Mouse (Mus musculus): ENCODE results near the gene Pde6d.
"Not testable (repeated sequence)": the region's sequence is repeated elsewhere in the genome, so short reads cannot be mapped to it uniquely, and the experiment has no call there.

Gene Pde6d

DNA sequence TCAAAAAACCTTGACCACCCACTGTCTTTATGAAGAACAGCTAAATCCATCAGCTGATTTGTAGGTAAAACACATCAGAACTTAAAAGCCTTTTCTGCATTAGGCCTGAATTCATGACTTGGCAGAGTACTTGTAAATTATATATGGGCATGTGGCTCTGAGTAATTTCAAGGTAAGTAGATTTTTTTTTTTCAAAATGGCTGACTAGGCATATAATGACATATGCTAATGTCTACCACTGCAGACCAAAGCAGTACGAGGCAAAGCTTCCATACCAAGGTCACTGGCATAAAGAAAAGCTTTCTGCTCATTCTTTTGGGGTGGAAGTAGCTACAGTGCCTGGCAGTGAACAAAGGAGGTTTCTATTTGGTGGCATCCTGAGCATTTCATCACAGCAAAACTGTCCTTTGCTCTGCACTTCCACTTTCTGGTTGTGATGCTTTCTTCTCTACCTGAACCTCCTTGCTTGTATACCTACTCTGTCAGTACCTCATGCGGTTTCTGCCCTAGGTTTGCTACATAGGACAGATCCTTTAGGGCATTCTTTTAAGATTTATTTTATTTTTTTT lies 13.1 kb downstream of the Pde6d start:
- no peak for DNase-seq (ENCODE audit: low spot score in 2 of 2)

GRCm38 (mm10) chr1:86568409-86568808 lies 14.0 kb downstream of the Pde6d start:
- no peak for DNase-seq (ENCODE audit: low spot score in 2 of 2)

DNA sequence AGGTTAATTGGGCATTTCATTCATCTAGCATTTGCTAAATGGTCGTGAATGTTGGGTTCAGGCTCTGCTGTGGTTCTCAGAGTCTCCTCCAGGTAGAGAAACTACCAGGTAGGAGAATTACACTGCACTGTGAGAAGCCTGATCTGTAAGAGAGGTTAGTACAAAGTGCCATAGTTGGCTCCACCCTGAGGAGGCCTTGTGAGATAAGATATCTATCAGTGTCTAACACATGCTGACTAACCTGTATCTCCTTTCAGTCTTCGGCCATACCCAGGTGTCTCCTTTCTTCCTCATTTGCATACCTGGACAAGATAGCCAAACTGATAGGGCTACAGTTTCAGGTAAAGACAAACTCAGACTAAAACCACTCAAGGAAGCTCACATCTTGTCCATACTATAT lies 19.8 kb downstream of the Pde6d start:
- no peak for DNase-seq (ENCODE audit: low spot score in 2 of 2)

- DNase-seq (ENCODE audit: low spot score in 2 of 2): no peak
These were observed 23.2 kb downstream of the Pde6d start for GRCm38 (mm10) chr1:86559232-86559631.

- DNase-seq (ENCODE audit: low spot score in 2 of 2): no peak
These were observed 24.6 kb downstream of the Pde6d start for GRCm38 (mm10) chr1:86557872-86558271.

DNA sequence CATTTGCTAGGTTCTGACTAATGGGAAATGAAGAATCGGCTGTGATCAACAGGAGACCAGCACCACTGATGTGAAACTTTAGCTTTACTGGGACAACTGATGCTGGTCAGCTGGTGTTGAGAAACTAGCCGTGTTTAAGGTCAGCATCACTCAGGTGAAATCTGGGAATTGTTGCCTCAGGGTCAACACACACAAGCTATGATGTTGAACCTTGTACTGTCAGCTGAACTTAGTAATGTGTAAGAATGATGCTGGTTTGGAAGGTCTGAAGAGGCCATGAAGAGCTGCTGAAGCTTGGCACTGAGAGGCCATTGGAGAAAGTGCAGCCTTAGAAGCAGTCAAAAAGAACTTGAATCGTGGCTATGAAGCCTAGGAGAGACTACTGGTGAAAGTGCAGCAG lies 26.8 kb downstream of the Pde6d start:
- DNase-seq (ENCODE audit: low spot score in 2 of 2): no peak

DNA sequence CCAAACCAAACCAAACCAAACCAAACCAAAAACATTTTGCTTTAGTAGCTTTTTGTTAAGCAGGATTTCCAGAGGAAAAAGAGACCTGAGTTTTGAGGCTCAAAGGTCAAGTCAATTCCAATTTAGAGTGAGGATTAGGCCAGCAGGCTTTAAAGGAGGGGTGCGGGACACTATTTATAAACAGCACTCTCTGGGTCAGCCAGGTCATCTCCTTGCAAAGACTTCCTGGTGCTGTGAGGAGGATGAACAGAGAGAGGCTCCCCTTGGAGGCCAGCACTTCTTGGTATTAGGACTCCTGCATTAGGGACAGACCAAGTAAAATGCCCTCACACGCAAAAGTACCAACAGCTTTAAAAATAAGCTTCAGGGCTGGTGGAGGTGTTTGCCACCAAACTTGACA lies 30.6 kb downstream of the Pde6d start:
- DNase-seq (ENCODE audit: low spot score in 2 of 2): no peak

DNA sequence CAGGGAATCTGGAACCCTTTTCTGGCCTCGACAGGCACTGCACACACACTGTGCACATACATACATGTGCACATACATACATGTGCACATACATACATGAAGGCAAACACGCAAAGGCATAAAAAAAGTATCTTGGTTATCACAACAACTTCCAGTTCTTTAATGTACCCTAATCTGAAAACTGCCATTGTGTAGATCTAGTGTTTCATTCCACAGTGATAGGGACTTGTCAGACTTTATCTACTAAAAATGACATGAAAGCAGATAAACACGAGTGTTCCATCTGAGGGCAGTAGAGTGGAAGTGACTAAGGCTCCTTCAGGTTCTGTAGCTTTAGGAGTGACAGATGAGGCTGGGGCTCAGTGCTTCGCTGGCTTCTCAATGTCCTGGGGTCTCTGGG lies 31.1 kb downstream of the Pde6d start:
- DNase-seq (ENCODE audit: low spot score in 2 of 2): no peak

- DNase-seq (ENCODE audit: low spot score in 2 of 2): no peak
These were observed 35.6 kb downstream of the Pde6d start for GRCm38 (mm10) chr1:86546797-86547196.

DNA sequence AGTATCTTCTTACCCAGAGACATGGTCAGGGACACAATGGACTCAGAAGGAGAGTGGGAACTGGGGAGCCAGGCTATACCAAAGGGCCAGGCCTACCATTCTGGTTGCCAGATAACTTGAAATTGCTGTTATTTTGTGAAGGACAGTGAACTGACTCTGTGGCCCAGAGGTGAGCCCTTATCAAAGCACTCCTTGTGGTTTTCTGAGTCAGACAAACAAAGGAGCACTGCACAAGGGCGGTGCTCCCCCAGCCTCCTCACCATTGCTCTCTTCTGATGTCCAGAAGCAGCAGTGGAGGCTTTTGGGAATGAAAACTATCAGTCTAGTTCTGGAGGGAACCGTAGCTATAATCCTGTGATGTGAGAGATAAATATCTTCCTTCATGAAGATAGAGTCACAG lies 39.8 kb downstream of the Pde6d start:
- DNase-seq (ENCODE audit: low spot score in 2 of 2): no peak

- not testable (repeated sequence) for DNase-seq (ENCODE audit: low spot score in 2 of 2)
These were observed 42.8 kb downstream of the Pde6d start for GRCm38 (mm10) chr1:86539583-86539982.

DNA sequence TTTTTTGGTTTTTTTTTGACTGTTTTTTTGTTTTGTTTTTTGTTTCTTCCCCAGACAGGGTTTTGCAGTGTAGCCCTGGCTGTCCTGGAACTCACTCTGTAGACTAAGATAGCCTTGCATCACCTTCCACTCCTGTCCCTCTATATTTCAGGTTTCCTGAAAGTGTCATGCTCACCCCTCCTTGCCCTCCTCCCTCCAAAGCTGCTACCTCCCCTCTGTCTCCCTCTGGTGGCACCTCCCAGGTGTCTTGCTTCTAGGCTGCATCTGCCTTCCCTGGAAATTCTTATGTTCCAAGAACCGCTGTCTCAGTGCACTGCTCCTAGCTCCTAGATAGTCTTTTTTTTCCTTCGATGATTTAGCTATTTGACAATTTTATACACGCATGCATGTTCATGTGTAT lies 44.0 kb downstream of the Pde6d start:
- no peak for DNase-seq (ENCODE audit: low spot score in 2 of 2)

DNA sequence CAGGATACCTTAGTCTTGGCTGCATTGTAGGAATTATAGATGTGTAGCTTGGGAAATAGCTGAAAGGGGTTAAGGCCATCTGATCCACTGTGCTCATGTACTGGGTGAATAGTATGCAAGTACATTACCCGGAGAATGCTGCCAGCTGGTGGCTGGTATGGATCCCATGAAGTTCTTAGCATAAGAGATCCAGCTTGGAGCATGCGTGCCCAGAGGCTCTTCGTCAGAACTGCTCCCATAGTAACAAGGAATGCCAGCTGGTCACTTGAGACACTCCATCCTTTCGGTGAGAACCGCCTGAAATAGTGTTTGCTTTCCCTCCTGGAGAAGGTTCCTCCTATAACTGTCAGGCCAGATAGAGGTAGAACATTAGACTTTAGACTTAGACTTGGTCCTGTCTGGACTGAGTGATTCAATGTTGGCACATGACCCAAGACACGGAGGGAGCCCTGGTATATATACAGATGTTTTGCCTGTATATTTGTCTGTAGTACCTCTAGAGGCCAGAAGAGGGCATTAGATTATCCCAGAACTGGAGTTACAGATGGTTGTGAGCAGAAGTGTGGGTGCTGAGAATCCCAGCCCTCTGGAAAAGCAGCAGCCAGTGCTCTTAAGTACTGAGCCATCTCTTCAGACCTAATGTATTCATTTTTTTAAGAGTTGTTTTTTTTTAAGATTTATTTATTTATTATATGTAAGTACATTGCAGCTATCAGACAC lies 48.9 kb downstream of the Pde6d start:
- DNase-seq (ENCODE audit: low spot score in 2 of 2): peak in 1 of 2 experiments; percentile 60

DNA sequence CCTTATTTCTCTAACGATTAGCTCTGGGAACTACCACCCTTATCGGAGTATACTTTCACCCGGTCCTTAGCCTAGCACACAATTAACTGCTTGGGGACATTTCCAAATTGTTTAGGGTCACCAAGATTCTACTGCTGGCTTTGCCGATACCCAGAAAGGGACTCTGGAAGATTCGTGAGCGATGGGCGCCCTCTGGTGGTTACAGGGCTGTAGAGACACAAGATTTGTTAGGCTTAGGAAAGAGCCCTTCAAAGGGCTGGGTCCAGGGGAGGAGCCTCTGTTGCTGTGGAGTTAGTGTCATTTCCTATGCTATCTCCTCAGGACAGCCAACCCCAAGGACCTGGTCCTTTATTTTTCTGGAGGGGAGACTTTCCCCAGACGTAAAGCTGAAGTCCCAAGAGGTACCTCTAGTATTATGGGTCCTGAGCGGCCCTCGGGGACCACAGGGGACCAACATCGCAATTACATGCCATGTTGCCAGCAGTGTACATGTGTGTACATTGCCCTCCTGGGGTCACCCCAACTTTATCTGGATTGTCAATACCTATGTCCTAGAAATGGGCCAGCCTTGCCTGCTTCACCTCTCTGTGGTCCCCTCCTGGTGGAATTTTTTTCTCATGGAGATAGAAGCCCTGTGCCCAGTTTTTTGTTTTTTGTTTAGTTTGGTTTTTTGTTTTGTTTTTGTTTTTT lies 49.9 kb downstream of the Pde6d start:
- peak in 1 of 2 experiments; percentile 97 for DNase-seq (ENCODE audit: low spot score in 2 of 2)

DNA sequence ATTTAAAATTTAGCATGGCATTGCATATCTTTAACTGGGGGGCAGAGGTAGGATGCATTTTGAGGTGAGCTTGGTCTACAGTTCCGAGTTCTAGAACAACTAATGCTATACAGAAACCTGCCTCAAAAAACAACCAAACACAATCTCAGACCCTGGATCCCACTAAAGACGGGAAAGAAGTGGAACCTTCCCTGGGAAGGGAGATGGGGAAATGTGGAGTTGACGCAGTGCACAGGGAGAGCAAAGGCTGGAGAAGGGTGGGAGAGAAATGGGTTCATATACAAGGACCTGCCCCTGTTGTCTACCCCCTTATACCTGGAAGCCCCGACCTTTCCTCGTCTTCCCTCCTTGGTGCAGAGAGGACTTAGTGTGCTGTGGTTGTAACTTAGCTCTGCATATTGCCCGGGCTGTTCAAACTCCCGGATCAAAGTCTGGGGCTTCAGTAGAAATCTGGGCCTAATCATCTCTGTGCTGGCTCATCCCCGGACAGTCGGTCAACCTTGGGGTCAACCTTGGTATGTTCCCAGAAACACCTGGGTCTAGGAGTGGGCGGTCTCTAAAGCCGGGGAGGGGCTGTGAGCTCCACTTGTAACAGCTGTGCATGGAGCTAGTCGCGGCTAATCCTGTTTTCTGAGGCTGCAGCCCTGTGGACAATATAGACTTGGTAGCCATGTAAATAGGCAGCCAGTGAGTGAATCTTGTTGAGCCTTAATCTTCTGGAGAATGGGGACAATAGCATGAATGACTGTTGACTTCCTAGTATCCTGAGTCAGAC lies 50.7 kb downstream of the Pde6d start:
- no peak for DNase-seq (ENCODE audit: low spot score in 2 of 2)

DNA sequence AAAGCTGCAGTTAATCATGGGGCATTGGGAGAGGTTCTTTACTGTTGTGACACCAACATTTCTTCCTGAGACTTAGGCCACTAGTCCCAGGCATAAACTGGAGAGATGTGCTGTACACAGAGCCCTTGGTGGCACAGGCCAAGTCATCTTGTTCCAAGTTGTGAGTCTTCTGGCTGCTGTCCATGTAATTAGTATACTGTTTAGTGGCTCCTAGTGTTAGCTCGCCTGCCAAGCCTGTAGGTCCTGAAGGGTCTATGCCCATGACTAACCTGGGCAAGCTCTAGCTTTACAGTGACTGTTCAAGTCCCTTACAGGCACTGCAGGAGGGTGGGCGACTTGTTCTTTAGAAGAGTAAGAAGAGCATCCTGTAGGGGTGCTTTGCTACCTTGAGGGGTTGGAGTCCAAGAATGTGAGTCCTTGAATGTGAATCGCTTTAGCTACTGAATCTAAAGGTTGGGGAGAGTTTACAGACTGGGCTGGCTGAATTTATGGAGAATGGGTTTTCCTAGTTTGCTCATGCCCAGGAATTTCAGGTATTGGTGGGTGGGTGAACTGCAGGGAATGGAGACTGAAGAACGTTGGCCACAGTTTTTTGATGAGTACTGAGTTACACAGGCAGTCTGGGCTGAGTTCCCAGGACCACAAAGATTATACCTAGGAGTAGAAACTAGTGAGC lies 51.4 kb downstream of the Pde6d start:
- DNase-seq (ENCODE audit: low spot score in 2 of 2): no peak

GRCm38 (mm10) chr1:86529590-86529989 lies 52.8 kb downstream of the Pde6d start:
- no peak for DNase-seq (ENCODE audit: low spot score in 2 of 2)

GRCm38 (mm10) chr1:86528571-86529180 lies 53.8 kb downstream of the Pde6d start:
- peak in 1 of 2 experiments; percentile 65 for DNase-seq (ENCODE audit: low spot score in 2 of 2)

DNA sequence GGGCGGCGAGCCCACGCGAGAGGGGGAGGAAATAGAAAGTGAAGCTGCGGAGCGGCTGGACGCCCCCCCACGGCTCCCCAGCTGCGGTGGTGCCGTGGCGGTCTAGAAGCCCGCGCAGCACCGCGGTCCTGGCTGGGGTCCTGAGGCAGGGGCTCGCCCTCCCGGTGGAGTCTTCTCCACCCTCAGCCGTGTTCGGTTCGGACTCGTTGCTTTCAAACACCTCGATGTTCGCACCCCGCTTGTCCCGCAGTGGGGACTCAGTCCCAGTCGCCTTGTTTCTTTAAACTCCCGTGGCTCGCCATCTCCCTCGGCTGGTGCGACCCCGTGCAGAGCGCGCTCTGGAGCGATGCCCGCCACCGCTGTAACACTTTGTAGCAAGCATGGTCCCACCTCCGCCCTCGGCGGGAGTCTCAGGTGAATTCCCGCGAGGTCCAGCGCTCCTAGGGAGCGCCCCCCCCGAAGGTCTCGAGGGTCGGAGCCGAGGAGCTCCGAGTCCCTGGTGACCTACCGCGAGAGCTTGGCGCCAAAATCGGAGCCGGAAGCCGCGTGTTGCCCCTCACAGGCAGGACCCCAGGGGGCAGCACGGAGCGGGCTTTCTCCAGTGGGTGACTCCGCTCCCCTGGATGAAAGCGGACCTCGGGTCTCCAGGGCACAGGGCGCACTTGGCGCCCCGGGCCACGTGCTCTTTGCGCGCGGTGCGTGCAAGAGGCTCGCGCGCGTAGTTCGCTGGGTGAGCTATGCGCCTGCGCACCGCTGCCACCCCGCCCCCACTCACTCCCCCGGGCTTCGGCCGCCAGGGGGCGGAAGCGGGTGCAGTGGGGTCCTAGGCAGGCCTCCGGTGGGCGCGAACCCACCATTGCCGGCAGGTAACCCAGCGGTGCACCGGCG lies 54.6 kb downstream of the Pde6d start:
- peak in 1 of 2 experiments; percentile 95 for DNase-seq (ENCODE audit: low spot score in 2 of 2)

Data from left cerebral cortex, adult 9 months (tissue).